Mouse (Mus musculus): ENCODE results near the gene Psmc3. TPM values are rescaled to one million over a fixed set of nuclear protein-coding genes. Genes with fewer than 3 reads are reported as not detected.

Psmc3 gene
- 134 and 150 TPM in 2 replicates for polyA plus RNA-seq (2012; rRNA removed)

DNA sequence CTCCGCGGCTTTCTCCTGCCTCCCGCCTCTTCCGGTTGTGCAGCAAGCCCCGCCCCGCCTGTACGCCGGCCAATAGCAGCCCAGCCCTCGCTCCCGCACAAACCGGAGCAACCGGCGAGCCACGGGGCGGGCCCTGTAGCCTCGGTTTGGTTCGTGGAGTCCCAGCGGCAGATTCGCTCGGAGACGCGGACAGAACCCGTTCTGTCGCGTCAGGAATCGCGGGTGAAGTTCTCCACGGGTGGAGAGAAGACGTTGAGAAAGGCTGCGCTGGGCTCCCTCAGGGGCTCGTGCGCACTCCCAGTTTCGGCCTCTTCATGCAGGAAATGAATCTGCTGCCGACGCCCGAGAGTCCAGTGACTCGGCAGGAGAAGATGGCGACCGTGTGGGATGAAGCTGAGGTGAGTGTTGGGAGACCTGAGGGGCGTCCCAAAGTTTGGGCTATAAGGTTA lies at the start of gene Psmc3:
Gene Psmc3 (plus strand): TSS at position 76 of the 449 bp plus-strand sequence.

DNA sequence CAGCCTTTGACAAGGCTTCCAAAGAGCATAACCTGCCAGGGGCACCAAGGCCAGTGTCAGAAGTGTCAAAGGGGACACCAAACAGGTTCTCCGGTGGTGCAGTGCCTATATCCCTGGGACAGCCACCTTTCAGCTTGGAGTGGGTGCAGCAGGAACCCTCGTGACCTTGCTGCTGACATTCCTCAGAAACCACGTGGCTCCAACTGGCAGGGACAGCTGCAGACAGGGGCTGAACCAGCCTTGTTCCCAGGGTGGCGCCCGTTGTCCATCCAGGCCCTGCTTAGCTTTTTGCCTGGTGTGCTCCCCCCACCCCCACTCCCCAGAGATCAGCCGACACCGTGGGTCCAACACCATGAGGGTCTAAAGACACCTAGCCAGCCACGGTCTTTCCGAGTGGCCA lies 18.4 kb upstream of the Psmc3 start, which contains the start of gene Rapsn:
Gene Rapsn (plus strand): TSS at position 236 of the 400 bp plus-strand sequence.

GRCm38 (mm10) chr2:91070076-91070800 lies 16.4 kb downstream of the Psmc3 start, which contains the start of gene Slc39a13:
Gene Slc39a13 (minus strand): TSS chr2:91070417.

GRCm38 (mm10) chr2:91081775-91082695 lies 28.2 kb downstream of the Psmc3 start, which contains the start of gene Spi1:
Gene Spi1 (plus strand): TSS chr2:91082390.

Other genes with a start within 250 kb of the Psmc3 start
- gene Mtch2, start 206.9 kb upstream of the Psmc3 start, polyA plus RNA-seq (2012; rRNA removed): 51.7 and 60.8 TPM in 2 replicates
- gene C1qtnf4, start 168.1 kb upstream of the Psmc3 start, polyA plus RNA-seq (2012; rRNA removed): 1.4 and 1.5 TPM in 2 replicates
- gene Kbtbd4, start 149.3 kb upstream of the Psmc3 start, polyA plus RNA-seq (2012; rRNA removed): 8.2 and 9.9 TPM in 2 replicates
- gene Ndufs3, start 149.2 kb upstream of the Psmc3 start, polyA plus RNA-seq (2012; rRNA removed): 77.1 and 89.1 TPM in 2 replicates
- 37.1 and 43.9 TPM in 2 replicates for gene Celf1, start 113.6 kb upstream of the Psmc3 start, polyA plus RNA-seq (2012; rRNA removed)
- 0.50 and 0.96 TPM in 2 replicates for gene Rapsn, start 18.4 kb upstream of the Psmc3 start, polyA plus RNA-seq (2012; rRNA removed)
- 10.0 and 11.2 TPM in 2 replicates for gene Slc39a13, start 16.4 kb downstream of the Psmc3 start, polyA plus RNA-seq (2012; rRNA removed)
- 16.8 and 21.6 TPM in 2 replicates for gene Spi1, start 28.4 kb downstream of the Psmc3 start, polyA plus RNA-seq (2012; rRNA removed)
- gene Mybpc3, start 64.1 kb downstream of the Psmc3 start, polyA plus RNA-seq (2012; rRNA removed): 0.05 and 0.06 TPM in 2 replicates
- gene Madd, start 129.8 kb downstream of the Psmc3 start, polyA plus RNA-seq (2012; rRNA removed): 7.3 and 7.9 TPM in 2 replicates
- gene Nr1h3, start 148.8 kb downstream of the Psmc3 start, polyA plus RNA-seq (2012; rRNA removed): 13.3 and 15.6 TPM in 2 replicates
- gene Acp2, start 148.9 kb downstream of the Psmc3 start, polyA plus RNA-seq (2012; rRNA removed): 5.7 and 6.7 TPM in 2 replicates
- gene Ddb2, start 183.0 kb downstream of the Psmc3 start, polyA plus RNA-seq (2012; rRNA removed): 8.6 and 9.7 TPM in 2 replicates
- 10.5 and 11.1 TPM in 2 replicates for gene Pacsin3, start 201.9 kb downstream of the Psmc3 start, polyA plus RNA-seq (2012; rRNA removed)
- gene Arfgap2, start 211.0 kb downstream of the Psmc3 start, polyA plus RNA-seq (2012; rRNA removed): 18.6 and 29.1 TPM in 2 replicates